Mouse (Mus musculus): ENCODE data around the gene Gm30191.
"Not testable (repeated sequence)": the region's sequence is repeated elsewhere in the genome, so short reads cannot be mapped to it uniquely, and the experiment has no call there.

The Gm30191 gene

GRCm38 (mm10) chr4:134287168-134287564 lies 40.4 kb downstream of the Gm30191 start:
- peak; percentile 91 for DNase-seq (ENCODE audit: low read depth, low spot score)

- DNase-seq (ENCODE audit: low read depth, low spot score), result peak; percentile 63
These were observed 40.9 kb downstream of the Gm30191 start, which contains the start of gene Pdik1l for GRCm38 (mm10) chr4:134287575-134288025. Pdik1l (minus strand) TSS chr4:134287895.

- DNase-seq (ENCODE audit: low read depth, low spot score), result no peak
These were observed 41.9 kb downstream of the Gm30191 start for GRCm38 (mm10) chr4:134288397-134289256.

GRCm38 (mm10) chr4:134292067-134292466 lies 45.3 kb downstream of the Gm30191 start:
- DNase-seq (ENCODE audit: low read depth, low spot score), result peak; percentile 75

GRCm38 (mm10) chr4:134293061-134293691 lies 46.4 kb downstream of the Gm30191 start:
- DNase-seq (ENCODE audit: low read depth, low spot score), result no peak

DNA sequence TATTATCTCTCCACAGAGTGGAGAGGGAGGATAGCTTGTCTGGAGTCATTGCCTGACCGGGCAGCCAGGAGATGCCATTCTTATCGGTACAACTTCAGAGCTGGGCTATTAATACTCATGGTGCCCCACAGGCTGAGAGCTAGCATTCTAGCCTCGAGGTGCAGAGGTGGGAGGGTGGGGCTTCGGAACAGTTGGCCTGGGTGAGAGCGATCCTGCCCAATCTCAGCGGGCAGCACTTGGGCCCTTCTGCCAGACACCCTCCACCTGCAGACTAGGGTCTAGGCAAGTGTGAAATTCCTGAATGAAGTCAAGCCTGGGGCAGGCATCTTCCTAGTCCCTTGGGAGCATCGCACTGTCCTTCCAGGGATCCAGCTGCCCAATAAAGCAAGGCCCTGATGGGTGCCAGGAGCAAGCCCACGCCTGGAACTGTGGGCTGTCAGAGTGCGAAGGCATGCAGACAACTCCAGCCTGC lies 47.0 kb downstream of the Gm30191 start:
- DNase-seq (ENCODE audit: low read depth, low spot score), result no peak

GRCm38 (mm10) chr4:134296096-134296495 lies 49.4 kb downstream of the Gm30191 start:
- DNase-seq (ENCODE audit: low read depth, low spot score), result not testable (repeated sequence)

- DNase-seq (ENCODE audit: low read depth, low spot score), result no peak
These were observed 49.8 kb downstream of the Gm30191 start for GRCm38 (mm10) chr4:134296523-134296922.

DNA sequence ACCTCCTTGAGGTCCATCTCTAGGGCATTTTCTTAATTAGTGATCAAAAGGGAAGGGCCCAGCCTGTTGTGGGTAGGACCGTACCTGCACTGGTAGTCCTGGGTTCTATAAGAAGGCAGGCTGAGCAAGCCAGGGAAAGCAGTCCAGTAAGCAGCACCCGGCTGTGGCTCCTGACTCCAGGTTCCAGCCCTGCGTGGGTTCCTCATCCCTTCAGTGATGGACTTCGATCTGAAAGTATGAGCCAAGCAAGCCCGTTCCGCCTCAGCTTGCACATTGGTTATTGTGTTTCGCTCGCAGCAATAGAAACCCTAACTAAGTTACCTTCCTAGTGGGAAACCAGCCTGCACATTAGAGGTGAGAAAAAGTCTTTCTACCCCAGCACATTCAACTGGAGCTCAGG lies 50.6 kb downstream of the Gm30191 start:
- DNase-seq (ENCODE audit: low read depth, low spot score), result no peak

DNA sequence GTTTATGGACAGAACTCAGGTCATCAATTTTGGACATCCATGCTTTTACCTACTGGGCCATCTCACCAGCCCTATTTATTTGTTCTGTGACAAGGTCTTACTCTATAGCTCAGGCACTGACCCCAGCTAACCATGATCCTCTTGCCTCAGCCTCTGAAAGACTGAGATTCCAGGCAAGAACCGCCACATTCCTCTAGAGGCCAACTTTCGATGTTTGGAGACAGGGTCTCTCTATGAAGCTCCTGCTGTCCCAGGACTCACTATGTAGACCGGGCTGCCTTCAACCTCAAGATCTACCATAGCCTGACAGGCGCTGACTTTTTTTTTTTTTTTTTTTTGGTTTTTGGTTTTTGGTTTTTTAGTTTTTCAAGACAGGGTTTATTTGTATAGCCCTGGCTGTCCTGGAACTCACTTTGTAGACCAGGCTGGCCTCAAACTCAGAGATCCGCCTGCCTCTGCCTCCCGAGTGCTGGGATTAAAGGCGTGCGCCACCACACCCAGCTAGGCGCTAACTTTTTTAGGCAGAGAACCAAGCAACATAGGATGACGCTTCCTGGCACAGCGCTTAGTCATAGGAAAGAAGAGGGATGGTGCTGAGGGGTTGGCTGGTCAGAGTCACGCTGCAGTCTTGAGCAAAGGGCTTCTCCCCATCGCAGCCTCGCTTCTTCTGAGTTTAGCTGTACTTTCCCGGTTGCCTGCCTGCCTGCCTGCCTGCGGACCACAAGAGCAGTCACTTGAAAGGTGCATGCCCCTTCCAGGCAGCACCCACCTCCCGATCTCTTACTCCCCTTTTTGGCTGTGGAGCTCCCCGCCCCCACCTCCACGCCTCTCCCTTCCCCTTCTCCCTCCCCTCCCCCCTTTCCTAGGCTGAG lies 52.1 kb downstream of the Gm30191 start:
- DNase-seq (ENCODE audit: low read depth, low spot score), result no peak

DNA sequence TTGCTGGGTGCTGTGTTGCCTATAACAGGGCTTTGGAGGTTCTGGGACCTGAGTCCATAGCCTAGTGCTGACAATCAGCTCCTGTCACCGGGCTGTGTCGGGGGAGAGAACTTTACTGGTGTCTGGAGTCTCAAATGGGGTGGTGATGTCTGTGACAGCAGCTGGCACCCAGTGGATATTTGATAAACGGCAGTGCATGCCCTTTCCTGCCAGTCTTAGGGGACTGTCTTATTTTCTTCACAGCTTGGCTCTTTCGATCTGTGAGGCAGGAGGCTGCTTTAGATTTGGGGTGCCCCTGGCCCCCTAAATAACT lies 52.7 kb downstream of the Gm30191 start:
- DNase-seq (ENCODE audit: low read depth, low spot score), result no peak
